Mouse (Mus musculus) ES-Bruce4 (cell line): ENCODE results near the gene Dbr1. TPM values are rescaled to one million over a fixed set of nuclear protein-coding genes. Genes with fewer than 3 reads are reported as not detected.

Experiments
- H3K27ac ChIP-seq: 2 replicates; pipeline ENCODE4 v1.5.1; 2012; ENCODE audit warnings: low read length, inconsistent platforms; ENCODE audit not compliant: insufficient read depth
- H3K27me3 ChIP-seq: 2 replicates; pipeline ENCODE4 v1.6.1; 2012; ENCODE audit warnings: mild to moderate bottlenecking, low read length, inconsistent platforms; ENCODE audit not compliant: control insufficient read depth, poor library complexity, insufficient read depth, severe bottlenecking
- H3K36me3 ChIP-seq: 2 replicates; pipeline ENCODE4 v1.6.1; 2012; ENCODE audit warnings: inconsistent platforms, mild to moderate bottlenecking, low read length, moderate library complexity; ENCODE audit not compliant: control insufficient read depth, poor library complexity, insufficient read depth, severe bottlenecking
- H3K4me1 ChIP-seq: one replicate; pipeline ENCODE4 v1.8.1; 2011; ENCODE audit warnings: low read length; ENCODE audit not compliant: control insufficient read depth, insufficient read depth
- H3K4me3 ChIP-seq: 2 replicates; pipeline ENCODE4 v1.5.1; 2011; ENCODE audit warnings: low read depth, mild to moderate bottlenecking, low read length
- H3K9ac ChIP-seq: 2 replicates; pipeline ENCODE4 v1.6.1; 2012; ENCODE audit warnings: low read depth, mild to moderate bottlenecking, inconsistent platforms; ENCODE audit not compliant: poor library complexity, severe bottlenecking
- H3K9me3 ChIP-seq: replicated peaks from 2 replicates; pipeline ENCODE4 v1.6.1; 2012; ENCODE audit warnings: mild to moderate bottlenecking, low read length, inconsistent platforms; ENCODE audit not compliant: control insufficient read depth, poor library complexity, insufficient read depth, severe bottlenecking
- CTCF ChIP-seq: IDR thresholded peaks from one replicate; pipeline ENCODE4 v1.8.1; 2011; ENCODE audit warnings: low read depth, low read length
- EP300 ChIP-seq: IDR thresholded peaks from 2 replicates; pipeline ENCODE4 v1.6.1; 2011; ENCODE audit warnings: low read depth, low read length; ENCODE audit not compliant: insufficient read depth
- POLR2A ChIP-seq: IDR thresholded peaks from one replicate; pipeline ENCODE4 v1.8.1; 2011; ENCODE audit warnings: low read length; ENCODE audit not compliant: insufficient read depth
- polyA plus RNA-seq: library from polyadenylated mRNA; stranded (reverse); fragments of >200 nt; gene quantifications from 2 replicates; pipeline ENCODE4 v1.2.4, GENCODE M21; 2011; ENCODE audit warnings: low read depth; ENCODE audit not compliant: missing spikeins, insufficient read depth, insufficient read length

The Dbr1 gene
- polyA plus RNA-seq, 1 experiment = 32.9 TPM

DNA sequence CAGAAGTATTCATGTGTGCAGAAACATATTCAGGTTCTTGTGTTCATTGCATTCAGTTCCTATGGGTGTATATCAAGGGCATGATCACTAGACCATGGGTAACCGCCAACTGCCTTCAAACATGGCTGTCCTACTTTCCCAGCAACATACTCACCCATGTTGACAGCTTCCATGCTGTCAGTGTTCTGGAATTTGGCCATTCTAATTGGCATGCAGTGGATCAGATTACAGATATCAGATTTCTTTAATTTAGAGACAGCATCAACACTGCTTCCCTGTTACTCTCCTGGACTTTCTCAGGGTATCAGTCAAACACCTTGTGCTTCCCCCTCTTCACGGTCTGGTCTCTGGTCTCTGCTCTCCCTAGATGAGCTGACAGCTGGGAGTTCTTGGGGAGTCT, 28.0 kb downstream of the Dbr1 start:
- H3K4me3 ChIP-seq = no peak overlapping the region
- TF ChIP-seq POLR2A (no peak), CTCF (no peak), EP300 (no peak)
- H3K4me1 ChIP-seq = no peaks in the 10 kb centered on the region
- no peak overlapping the region for H3K9ac ChIP-seq
- H3K27ac ChIP-seq = no peak overlapping the region
- no peaks in the 10 kb centered on the region for H3K27me3 ChIP-seq
- no peaks in the 10 kb centered on the region for H3K9me3 ChIP-seq
- no peaks in the 10 kb centered on the region for H3K36me3 ChIP-seq

- Histone ChIP-seq H3K27ac (no peak within 1 kb of the TSS), H3K9me3 (no peaks in the 10 kb centered on the region), H3K27me3 (no peaks in the 10 kb centered on the region), H3K4me1 (no peaks in the 10 kb centered on the region), H3K4me3 (no peak within 1 kb of the TSS), H3K9ac (no peak within 1 kb of the TSS), H3K36me3 (no peaks in the 10 kb centered on the region)
- TF ChIP-seq CTCF (no peak), POLR2A (no peak), EP300 (no peak)
Observed at GRCm38 (mm10) chr9:99612202-99612601, 36.6 kb downstream of the Dbr1 start, which contains the start of gene A4gnt. Gene A4gnt (plus strand): TSS chr9:99612502.

DNA sequence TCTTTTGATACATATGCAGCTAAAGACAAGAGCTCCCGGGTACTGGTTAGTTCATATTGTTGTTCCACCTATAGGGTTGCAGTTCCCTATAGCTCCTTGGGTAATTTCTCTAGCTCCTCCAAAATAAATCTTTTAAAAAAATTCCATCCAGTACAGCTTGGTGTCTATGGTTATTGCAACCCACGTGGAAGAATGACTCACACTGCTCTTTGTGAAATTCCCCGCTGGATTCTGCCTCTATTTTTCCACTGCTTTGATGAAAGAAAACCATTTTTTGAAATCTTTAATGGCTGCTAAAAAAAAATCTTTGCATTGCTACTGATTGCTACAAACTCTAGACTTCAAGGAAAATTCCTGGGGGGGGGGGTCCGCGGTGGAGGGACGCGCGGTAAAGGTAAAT, 44.1 kb downstream of the Dbr1 start:
- no peaks in the 10 kb centered on the region for H3K4me1 ChIP-seq
- no peak overlapping the region for H3K9ac ChIP-seq
- H3K36me3 ChIP-seq = no peaks in the 10 kb centered on the region
- H3K9me3 ChIP-seq = no peaks in the 10 kb centered on the region
- H3K27me3 ChIP-seq = no peaks in the 10 kb centered on the region
- no peak overlapping the region for H3K27ac ChIP-seq
- TF ChIP-seq EP300 (no peak), CTCF (no peak), POLR2A (no peak)
- no peak overlapping the region for H3K4me3 ChIP-seq

GRCm38 (mm10) chr9:99620196-99620595, 44.6 kb downstream of the Dbr1 start:
- Histone ChIP-seq H3K4me1 (no peaks in the 10 kb centered on the region), H3K9me3 (no peaks in the 10 kb centered on the region), H3K36me3 (no peaks in the 10 kb centered on the region), H3K9ac (no peak overlapping the region), H3K27me3 (no peaks in the 10 kb centered on the region), H3K4me3 (no peak overlapping the region), H3K27ac (no peak overlapping the region)
- TF ChIP-seq POLR2A (no peak), EP300 (no peak), CTCF (no peak)

- Histone ChIP-seq H3K36me3 (no peaks in the 10 kb centered on the region), H3K27ac (no peak overlapping the region), H3K4me3 (no peak overlapping the region), H3K9me3 (no peaks in the 10 kb centered on the region), H3K27me3 (no peaks in the 10 kb centered on the region), H3K9ac (no peak overlapping the region), H3K4me1 (no peaks in the 10 kb centered on the region)
- no peak for TF ChIP-seq POLR2A
- no peak for TF ChIP-seq EP300
- TF ChIP-seq CTCF = no peak
Observed at GRCm38 (mm10) chr9:99622034-99622433, 46.4 kb downstream of the Dbr1 start.

DNA sequence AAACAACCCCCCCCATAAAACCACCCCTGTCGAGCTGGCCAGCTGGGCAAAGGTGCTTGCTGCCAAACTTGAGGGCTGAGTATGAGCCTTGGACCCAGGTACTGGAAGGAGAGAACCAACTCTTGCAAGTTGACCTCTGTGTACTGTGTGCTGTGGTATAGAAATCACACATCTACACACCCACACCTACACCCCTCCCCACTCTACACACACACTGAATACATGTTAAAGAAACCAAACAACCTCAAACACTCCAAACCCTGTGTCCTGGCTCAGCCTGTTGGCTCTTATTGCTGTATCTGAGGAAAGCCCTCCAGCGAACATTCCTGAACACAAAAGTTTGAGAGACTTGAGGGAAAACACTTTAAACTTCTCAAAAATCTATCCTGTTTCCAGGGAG, 47.4 kb downstream of the Dbr1 start:
- Histone ChIP-seq H3K4me3 (no peak overlapping the region), H3K9ac (no peak overlapping the region), H3K4me1 (no peaks in the 10 kb centered on the region), H3K36me3 (no peaks in the 10 kb centered on the region), H3K27me3 (no peaks in the 10 kb centered on the region), H3K9me3 (no peaks in the 10 kb centered on the region), H3K27ac (no peak overlapping the region)
- TF ChIP-seq POLR2A = no peak
- no peak for TF ChIP-seq CTCF
- TF ChIP-seq EP300 = no peak
